Mouse (Mus musculus) stomach, embryonic 16.5 days (tissue): ENCODE results near the gene Acbd4. TPM values are rescaled to one million over a fixed set of nuclear protein-coding genes. Genes with fewer than 3 reads are reported as not detected.

Experiments used
- ATAC-seq: fragments of 200-750 bp; cut with Nextera tagmentation; 2 replicates; pipeline ENCODE4 v1.8.0; 2017; ENCODE audit warnings: moderate number of reproducible peaks, moderate TSS enrichment; ENCODE audit not compliant: insufficient read depth, low FRiP score
- H3K27ac ChIP-seq: fragments of 300-500 bp; sonication (generic); 2 replicates; pipeline ENCODE4 v1.5.1; 2014; ENCODE audit warnings: low read length
- H3K27me3 ChIP-seq: fragments of 300-500 bp; sonication (generic); 2 replicates; pipeline ENCODE4 v1.6.1; 2014; ENCODE audit warnings: low read length, control low read depth, mixed read lengths; ENCODE audit not compliant: control insufficient read depth, insufficient read depth
- H3K36me3 ChIP-seq: fragments of 300-500 bp; sonication (generic); 2 replicates; pipeline ENCODE4 v1.6.1; 2014; ENCODE audit warnings: low read length; ENCODE audit not compliant: control insufficient read depth, insufficient read depth
- H3K4me1 ChIP-seq: fragments of 300-500 bp; sonication (generic); 2 replicates; pipeline ENCODE4 v1.6.1; 2014; ENCODE audit warnings: low read length, control low read depth, mixed read lengths; ENCODE audit not compliant: control insufficient read depth, insufficient read depth
- H3K4me2 ChIP-seq: fragments of 300-500 bp; sonication (generic); 2 replicates; pipeline ENCODE4 v1.6.1; 2014; ENCODE audit warnings: low read depth, low read length, mixed read lengths
- H3K4me3 ChIP-seq: fragments of 300-500 bp; sonication (generic); replicated peaks from 2 replicates; pipeline ENCODE4 v1.5.1; 2014; ENCODE audit warnings: mild to moderate bottlenecking, low read length
- H3K9ac ChIP-seq: fragments of 300-500 bp; sonication (generic); 2 replicates; pipeline ENCODE4 v1.6.1; 2014; ENCODE audit warnings: low read length
- H3K9me3 ChIP-seq: fragments of 300-500 bp; sonication (generic); replicated peaks from 2 replicates; pipeline ENCODE4 v1.6.1; 2016; ENCODE audit warnings: low read length, control low read depth; ENCODE audit not compliant: control insufficient read depth
- WGBS: fragments of 180-500 bp; shearing (Covaris S2); extraction: QIAGEN DNeasy Blood & Tissue Kit; methylation state at CpG from one replicate; pipeline ENCODE4 v1.1.7; 2014; 5-methylcytosine and 5-hydroxymethylcytosine counted together
- polyA plus RNA-seq: library from polyadenylated mRNA; unstranded; fragments of >200 nt; fragmentation: Nextera tagmentation; extraction: Ambion mirVana; gene quantifications from 2 replicates; pipeline ENCODE4 v1.2.1, GENCODE M21; 2015

Acbd4 gene
- polyA plus RNA-seq, 1 experiment from 2014 or later: 31.0 TPM

GRCm38 (mm10) chr11:103132576-103133455, 31.3 kb downstream of the Acbd4 start:
- H3K27me3 ChIP-seq: no peaks in the 10 kb centered on the region
- WGBS: under 1% methylated on average over 58 of the region's 58 CpGs
- H3K9me3 ChIP-seq: no peaks in the 10 kb centered on the region
- peaks cover 21% of the 10 kb centered on the region for H3K4me1 ChIP-seq
- peak overlapping the region; percentile 95 for H3K9ac ChIP-seq
- peak; percentile 93 for ATAC-seq
- no peaks in the 10 kb centered on the region for H3K36me3 ChIP-seq
- H3K4me2 ChIP-seq: peak overlapping the region; percentile 94
- peak overlapping the region; percentile 80 for H3K4me3 ChIP-seq
- peak overlapping the region; percentile 97 for H3K27ac ChIP-seq

GRCm38 (mm10) chr11:103133456-103134185, 32.1 kb downstream of the Acbd4 start:
- Histone ChIP-seq H3K27me3 (no peaks in the 10 kb centered on the region), H3K4me3 (peak overlapping the region; percentile 39), H3K9ac (peak overlapping the region; percentile 49), H3K4me1 (peaks cover 21% of the 10 kb centered on the region), H3K27ac (peak overlapping the region; percentile 75), H3K4me2 (peak overlapping the region; percentile 58), H3K36me3 (no peaks in the 10 kb centered on the region), H3K9me3 (no peaks in the 10 kb centered on the region)
- peak; percentile 2; the same call in 1 of the 2 replicates for ATAC-seq
- WGBS: 55% methylated on average over 6 of the region's 6 CpGs

- Histone ChIP-seq H3K4me3 (no peak overlapping the region), H3K36me3 (no peaks in the 10 kb centered on the region), H3K9me3 (no peaks in the 10 kb centered on the region), H3K4me1 (peaks cover 21% of the 10 kb centered on the region), H3K4me2 (no peak overlapping the region), H3K27ac (peak overlapping the region; percentile 75), H3K27me3 (no peaks in the 10 kb centered on the region), H3K9ac (no peak overlapping the region)
- no peak for ATAC-seq
- 68% methylated on average over 3 of the region's 3 CpGs for WGBS
These were observed 32.7 kb downstream of the Acbd4 start for GRCm38 (mm10) chr11:103134221-103134620.

GRCm38 (mm10) chr11:103136039-103136577, 34.6 kb downstream of the Acbd4 start:
- H3K36me3 ChIP-seq: no peaks in the 10 kb centered on the region
- H3K4me3 ChIP-seq: no peak overlapping the region
- H3K27ac ChIP-seq: no peak overlapping the region
- H3K9me3 ChIP-seq: no peaks in the 10 kb centered on the region
- WGBS: 75% methylated on average over 8 of the region's 8 CpGs
- no peak overlapping the region for H3K9ac ChIP-seq
- peaks cover 26% of the 10 kb centered on the region for H3K4me1 ChIP-seq
- no peak for ATAC-seq
- no peaks in the 10 kb centered on the region for H3K27me3 ChIP-seq
- H3K4me2 ChIP-seq: no peak overlapping the region

- Histone ChIP-seq H3K4me1 (peaks cover 31% of the 10 kb centered on the region), H3K27me3 (no peaks in the 10 kb centered on the region), H3K9ac (peak overlapping the region; percentile 53), H3K36me3 (no peaks in the 10 kb centered on the region), H3K4me3 (no peak overlapping the region), H3K27ac (peak overlapping the region; percentile 98), H3K4me2 (no peak overlapping the region), H3K9me3 (no peaks in the 10 kb centered on the region)
- ATAC-seq: no peak
- 71% methylated on average over 14 of the region's 14 CpGs for whole genome bisulfite sequencing
These were observed 38.7 kb downstream of the Acbd4 start for GRCm38 (mm10) chr11:103139951-103140762.

- WGBS: 27% methylated on average over 6 of the region's 6 CpGs
- Histone ChIP-seq H3K4me1 (peaks cover 35% of the 10 kb centered on the region), H3K9me3 (no peaks in the 10 kb centered on the region), H3K9ac (peak overlapping the region; percentile 53), H3K36me3 (no peaks in the 10 kb centered on the region), H3K27me3 (no peaks in the 10 kb centered on the region), H3K27ac (peak overlapping the region; percentile 98), H3K4me3 (0 out of 2 replicates have a peak overlapping the region, but pooled peaks have one; percentile 0), H3K4me2 (peak overlapping the region; percentile 21; the same call in 1 of the 2 replicates)
- peak; percentile 4; the same call in 1 of the 2 replicates for ATAC-seq
These were observed 39.2 kb downstream of the Acbd4 start for GRCm38 (mm10) chr11:103140763-103141100.

- WGBS: 17% methylated on average over 11 of the region's 11 CpGs
- H3K4me1 ChIP-seq: peaks cover 35% of the 10 kb centered on the region
- ATAC-seq: peak; percentile 84
- H3K27me3 ChIP-seq: no peaks in the 10 kb centered on the region
- no peaks in the 10 kb centered on the region for H3K9me3 ChIP-seq
- H3K4me3 ChIP-seq: 0 out of 2 replicates have a peak overlapping the region, but pooled peaks have one; percentile 0
- no peaks in the 10 kb centered on the region for H3K36me3 ChIP-seq
- H3K9ac ChIP-seq: peak overlapping the region; percentile 53
- peak overlapping the region; percentile 34 for H3K4me2 ChIP-seq
- peak overlapping the region; percentile 98 for H3K27ac ChIP-seq
These were observed 39.8 kb downstream of the Acbd4 start for GRCm38 (mm10) chr11:103141101-103141943.

- no peaks in the 10 kb centered on the region for H3K27me3 ChIP-seq
- WGBS: 22% methylated on average over 1 of the region's 1 CpGs
- H3K9ac ChIP-seq: peak overlapping the region; percentile 40
- peak overlapping the region; percentile 34 for H3K4me2 ChIP-seq
- H3K27ac ChIP-seq: peak overlapping the region; percentile 98
- H3K36me3 ChIP-seq: no peaks in the 10 kb centered on the region
- no peaks in the 10 kb centered on the region for H3K9me3 ChIP-seq
- H3K4me1 ChIP-seq: peaks cover 35% of the 10 kb centered on the region
- no peak overlapping the region for H3K4me3 ChIP-seq
- no peak for ATAC-seq
These were observed 40.4 kb downstream of the Acbd4 start for GRCm38 (mm10) chr11:103141944-103142255.
